Mouse (Mus musculus) heart, embryonic 11.5 days (tissue): Measurements from ENCODE around the gene Cracr2a. TPM values are rescaled to one million over a fixed set of nuclear protein-coding genes. Genes with fewer than 3 reads are reported as not detected.

ENCODE experiments used
- ATAC-seq: fragments of 200-750 bp; cut with Nextera tagmentation; replicated peaks from 2 replicates; pipeline ENCODE4 v1.8.0; 2017; ENCODE audit warnings: moderate library complexity; ENCODE audit not compliant: insufficient number of reproducible peaks, low FRiP score, low TSS enrichment
- H3K27ac ChIP-seq: fragments of 300-500 bp; sonication (generic); 2 replicates; pipeline ENCODE4 v1.5.1; 2014; ENCODE audit warnings: mild to moderate bottlenecking, low read depth, low read length
- H3K27me3 ChIP-seq: fragments of 300-500 bp; sonication (generic); 2 replicates; pipeline ENCODE4 v1.6.1; 2014; ENCODE audit warnings: mild to moderate bottlenecking, low read length, mixed read lengths; ENCODE audit not compliant: control insufficient read depth, insufficient read depth
- H3K36me3 ChIP-seq: fragments of 300-500 bp; sonication (generic); 2 replicates; pipeline ENCODE4 v1.6.1; 2014; ENCODE audit warnings: mild to moderate bottlenecking, low read length, moderate library complexity, mixed read lengths; ENCODE audit not compliant: control insufficient read depth, insufficient read depth
- H3K4me1 ChIP-seq: fragments of 300-500 bp; sonication (generic); 2 replicates; pipeline ENCODE4 v1.6.1; 2014; ENCODE audit warnings: low read length; ENCODE audit not compliant: control insufficient read depth, insufficient read depth
- H3K4me2 ChIP-seq: fragments of 300-500 bp; sonication (generic); 2 replicates; pipeline ENCODE4 v1.6.1; 2014; ENCODE audit warnings: mild to moderate bottlenecking, moderate library complexity
- H3K4me3 ChIP-seq: fragments of 300-500 bp; sonication (generic); 2 replicates; pipeline ENCODE4 v1.5.1; 2014; ENCODE audit warnings: low read depth, low read length
- H3K9ac ChIP-seq: fragments of 300-500 bp; sonication (generic); 2 replicates; pipeline ENCODE4 v1.6.1; 2014; ENCODE audit warnings: mild to moderate bottlenecking, low read depth, low read length, moderate library complexity
- H3K9me3 ChIP-seq: fragments of 300-500 bp; sonication (generic); replicated peaks from 2 replicates; pipeline ENCODE4 v1.6.1; 2016; ENCODE audit warnings: low read length; ENCODE audit not compliant: control insufficient read depth
- WGBS: fragments of 180-500 bp; shearing (Covaris S2); extraction: QIAGEN DNeasy Blood & Tissue Kit; methylation state at CpG from one replicate; pipeline ENCODE4 v1.1.7; 2014; ENCODE audit not compliant: insufficient replicate concordance; 5-methylcytosine and 5-hydroxymethylcytosine counted together
- polyA plus RNA-seq: library from polyadenylated mRNA; unstranded; fragments of >200 nt; fragmentation: Nextera tagmentation; extraction: Ambion mirVana; gene quantifications from 2 replicates; pipeline ENCODE4 v1.2.1, GENCODE M21; 2014

Cracr2a gene
- polyA plus RNA-seq, 1 experiment from 2014 or later: 0.93 TPM

DNA sequence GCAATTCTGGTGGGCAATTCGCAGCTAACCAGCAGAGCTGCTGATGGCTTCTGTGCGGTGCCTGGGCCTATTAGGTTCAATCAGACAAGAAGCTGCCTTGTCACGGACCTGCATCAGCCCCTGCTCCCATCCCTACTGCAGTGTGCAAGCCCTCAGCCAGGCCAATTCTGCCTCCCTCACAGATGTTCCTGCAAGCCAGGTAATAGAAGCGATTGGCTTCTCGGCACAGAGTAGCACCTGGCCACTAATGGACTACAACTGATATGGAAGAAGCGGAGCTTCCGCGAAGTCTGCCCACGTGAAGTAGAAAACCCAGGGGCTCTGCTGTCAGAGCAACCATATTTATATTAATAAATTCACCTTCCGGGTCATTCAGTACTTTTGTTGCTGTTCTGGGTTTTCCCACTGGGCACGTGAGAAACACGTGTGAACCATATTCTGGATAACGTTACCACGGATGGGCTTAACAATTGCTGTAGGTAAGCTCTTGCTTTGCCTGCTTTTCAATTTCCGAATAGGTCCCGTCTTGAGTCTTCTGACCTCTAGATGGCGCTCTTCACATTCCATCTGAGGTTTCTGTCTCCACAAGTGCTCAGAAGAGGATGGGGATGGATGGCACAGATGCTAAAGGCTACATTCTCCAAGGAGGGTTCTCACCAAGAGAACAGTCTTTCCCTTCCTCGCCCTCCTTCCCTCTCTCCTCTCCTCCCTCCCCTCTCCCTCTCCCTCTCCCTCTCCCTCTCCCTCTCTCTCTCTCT is 19.3 kb upstream of the Cracr2a start:
- Histone ChIP-seq H3K36me3 (no peaks in the 10 kb centered on the region), H3K27ac (no peak overlapping the region), H3K9me3 (no peaks in the 10 kb centered on the region), H3K4me1 (no peaks in the 10 kb centered on the region), H3K4me2 (no peak overlapping the region), H3K27me3 (peaks cover 5% of the 10 kb centered on the region), H3K9ac (no peak overlapping the region), H3K4me3 (no peak overlapping the region)
- WGBS: 33% methylated on average over 18 of the region's 18 CpGs
- ATAC-seq: no peak

DNA sequence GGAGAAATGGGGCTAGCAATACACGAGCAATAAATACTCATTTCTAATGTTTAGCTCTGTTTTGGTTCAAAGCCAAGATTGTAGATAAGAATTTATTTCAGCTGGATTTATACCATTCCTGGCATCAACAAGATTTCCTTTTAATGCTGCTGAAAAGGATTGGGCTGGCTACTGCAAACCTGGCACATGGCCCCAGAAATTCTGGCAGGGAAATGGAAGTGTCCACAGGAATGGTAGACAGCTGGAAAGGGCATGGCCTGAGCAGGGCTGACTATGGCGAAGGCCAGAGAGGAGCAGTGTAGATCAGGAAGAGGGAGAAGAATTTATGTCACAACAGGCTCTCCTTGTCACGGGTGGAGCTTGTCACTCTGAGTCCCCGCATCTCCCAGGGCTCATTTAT is 14.5 kb upstream of the Cracr2a start:
- Histone ChIP-seq H3K9me3 (no peaks in the 10 kb centered on the region), H3K9ac (no peak overlapping the region), H3K27ac (no peak overlapping the region), H3K27me3 (peaks cover 2% of the 10 kb centered on the region), H3K4me2 (no peak overlapping the region), H3K4me3 (no peak overlapping the region), H3K36me3 (no peaks in the 10 kb centered on the region), H3K4me1 (0 out of 2 replicates have a peak, but pooled peaks cover 2% of the 10 kb centered on the region)
- ATAC-seq: no peak
- 63% methylated on average over 4 of the region's 4 CpGs for WGBS

DNA sequence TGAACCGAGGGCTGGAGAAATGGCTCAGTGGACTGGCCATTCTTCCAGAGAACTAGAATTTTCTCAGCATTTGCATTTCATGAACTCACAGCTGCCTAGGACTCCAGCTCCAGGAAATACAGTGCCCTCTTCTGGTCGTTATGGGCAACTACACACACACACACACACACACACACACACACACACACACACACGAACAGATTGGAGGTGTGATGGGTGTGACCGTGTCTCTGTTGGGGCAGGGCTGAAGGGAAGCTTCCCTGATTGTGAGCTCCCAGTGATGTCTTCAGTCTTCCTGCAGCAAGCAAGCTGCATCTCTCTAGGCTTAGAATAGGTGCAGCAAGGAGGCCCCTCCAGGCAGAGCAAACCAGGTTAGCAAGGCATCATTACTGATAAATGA is 8.2 kb upstream of the Cracr2a start:
- WGBS: 81% methylated on average over 4 of the region's 4 CpGs
- no peak overlapping the region for H3K4me3 ChIP-seq
- H3K4me2 ChIP-seq: no peak overlapping the region
- H3K4me1 ChIP-seq: 0 out of 2 replicates have a peak, but pooled peaks cover 5% of the 10 kb centered on the region
- H3K27me3 ChIP-seq: no peaks in the 10 kb centered on the region
- no peak overlapping the region for H3K27ac ChIP-seq
- no peaks in the 10 kb centered on the region for H3K36me3 ChIP-seq
- no peaks in the 10 kb centered on the region for H3K9me3 ChIP-seq
- no peak overlapping the region for H3K9ac ChIP-seq
- no peak for ATAC-seq

- 47% methylated on average over 6 of the region's 6 CpGs for WGBS
- ATAC-seq: no peak
- no peak overlapping the region for H3K4me2 ChIP-seq
These were observed 5.6 kb upstream of the Cracr2a start for GRCm38 (mm10) chr6:127555553-127555952.

GRCm38 (mm10) chr6:127560872-127561230 is 287 bp upstream of the Cracr2a start:
- ATAC-seq: no peak
- Histone ChIP-seq H3K36me3 (no peaks in the 10 kb centered on the region), H3K27me3 (no peaks in the 10 kb centered on the region), H3K9ac (peak overlapping the region; percentile 72), H3K4me3 (peak overlapping the region; percentile 49), H3K4me1 (peaks cover 7% of the 10 kb centered on the region; the same call in 1 of the 2 replicates), H3K4me2 (peak overlapping the region; percentile 81), H3K9me3 (no peaks in the 10 kb centered on the region), H3K27ac (peak overlapping the region; percentile 54; the same call in 1 of the 2 replicates)
- whole genome bisulfite sequencing: 10% methylated on average over 7 of the region's 7 CpGs

More at GRCm38 (mm10) chr6:127555553-127555952, 5.6 kb upstream of the Cracr2a start:
- Histone ChIP-seq H3K27ac (no peak overlapping the region), H3K4me3 (no peak overlapping the region), H3K4me1 (0 out of 2 replicates have a peak, but pooled peaks cover 2% of the 10 kb centered on the region), H3K9me3 (no peaks in the 10 kb centered on the region), H3K36me3 (no peaks in the 10 kb centered on the region), H3K9ac (no peak overlapping the region), H3K27me3 (no peaks in the 10 kb centered on the region)

DNA sequence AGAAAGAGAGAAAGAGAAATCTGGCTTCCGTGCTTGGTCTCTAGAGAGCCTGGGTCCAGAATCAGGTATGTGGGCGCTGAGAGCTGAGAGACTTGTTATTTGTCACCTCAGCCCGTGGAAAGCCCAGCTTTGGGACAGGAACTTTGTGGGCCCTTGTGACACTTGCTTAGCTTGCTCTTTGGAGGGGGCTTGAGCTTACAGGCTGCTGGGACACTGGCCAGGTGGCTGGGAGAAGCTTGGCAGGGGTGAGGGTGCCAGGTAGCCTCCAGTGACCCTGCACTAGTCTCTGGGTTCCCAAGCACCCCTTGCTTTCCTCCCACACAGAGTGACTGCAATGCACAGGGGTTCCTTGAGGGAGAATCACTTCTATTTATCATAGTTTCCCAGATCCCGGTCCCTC is 2.4 kb downstream of the Cracr2a start:
- WGBS: 57% methylated on average over 4 of the region's 4 CpGs
- Histone ChIP-seq H3K4me1 (peaks cover 4% of the 10 kb centered on the region; the same call in 1 of the 2 replicates), H3K27me3 (no peaks in the 10 kb centered on the region), H3K4me3 (no peak overlapping the region), H3K9ac (no peak overlapping the region), H3K4me2 (no peak overlapping the region), H3K36me3 (no peaks in the 10 kb centered on the region), H3K27ac (no peak overlapping the region), H3K9me3 (no peaks in the 10 kb centered on the region)
- ATAC-seq: no peak

GRCm38 (mm10) chr6:127565951-127566732 is 5.0 kb downstream of the Cracr2a start:
- no peak for ATAC-seq
- H3K9me3 ChIP-seq: no peaks in the 10 kb centered on the region
- H3K36me3 ChIP-seq: no peaks in the 10 kb centered on the region
- H3K27ac ChIP-seq: no peak overlapping the region
- H3K4me1 ChIP-seq: 0 out of 2 replicates have a peak, but pooled peaks cover 4% of the 10 kb centered on the region
- H3K9ac ChIP-seq: no peak overlapping the region
- H3K4me3 ChIP-seq: no peak overlapping the region
- no peaks in the 10 kb centered on the region for H3K27me3 ChIP-seq
- WGBS: 86% methylated on average over 7 of the region's 7 CpGs
- H3K4me2 ChIP-seq: no peak overlapping the region

DNA sequence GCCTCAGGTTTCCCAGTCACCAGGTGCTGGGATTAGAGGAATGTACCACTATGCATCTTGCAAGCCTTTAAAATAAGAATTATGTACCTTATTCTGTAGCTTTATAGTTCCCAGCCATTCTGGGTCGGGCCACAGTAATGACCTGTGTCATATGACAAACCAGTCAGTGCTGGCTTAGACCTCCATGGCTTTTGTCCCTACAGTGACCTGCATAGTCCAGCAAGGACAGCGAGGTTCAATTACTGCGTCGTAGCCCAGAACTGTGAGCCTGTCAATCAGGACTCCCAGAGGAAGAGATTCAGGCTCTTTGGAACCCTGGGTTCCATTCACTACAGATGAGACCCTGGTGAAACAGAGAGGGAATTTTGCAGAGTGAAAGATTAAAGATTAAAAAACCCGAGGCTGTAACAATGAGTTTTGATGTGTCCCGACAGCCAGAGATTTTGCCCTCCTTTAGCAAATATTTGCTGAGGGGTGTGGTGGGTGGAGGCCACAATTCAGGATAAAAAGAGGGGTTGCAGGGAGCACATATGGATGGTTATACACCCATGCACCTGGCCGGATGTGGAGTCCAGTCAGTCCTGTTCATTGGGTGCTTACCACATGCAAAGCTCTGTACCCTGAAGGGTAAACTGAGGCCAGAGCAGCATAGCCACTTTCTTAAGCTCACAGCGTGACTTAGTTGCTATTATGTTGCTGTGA is 10.9 kb downstream of the Cracr2a start:
- no peak overlapping the region for H3K9ac ChIP-seq
- H3K36me3 ChIP-seq: no peaks in the 10 kb centered on the region
- WGBS: 76% methylated on average over 8 of the region's 8 CpGs
- no peak overlapping the region for H3K4me3 ChIP-seq
- no peaks in the 10 kb centered on the region for H3K27me3 ChIP-seq
- no peaks in the 10 kb centered on the region for H3K9me3 ChIP-seq
- H3K27ac ChIP-seq: no peak overlapping the region
- ATAC-seq: no peak
- H3K4me1 ChIP-seq: 0 out of 2 replicates have a peak, but pooled peaks cover 4% of the 10 kb centered on the region
- H3K4me2 ChIP-seq: no peak overlapping the region
